Mouse (Mus musculus): Measurements from ENCODE around the gene Ralgapa2.
A peak's percentile ranks its signal among the peaks of the same experiment; 100 is the strongest.

The Ralgapa2 gene

GRCm38 (mm10) chr2:146361076-146361475 lies 151.1 kb downstream of the Ralgapa2 start:
- no peak for DNase-seq (ENCODE audit: low spot score in 2 of 2)

GRCm38 (mm10) chr2:146359676-146360075 lies 152.5 kb downstream of the Ralgapa2 start:
- DNase-seq (ENCODE audit: low spot score in 2 of 2): no peak

GRCm38 (mm10) chr2:146356524-146356923 lies 155.6 kb downstream of the Ralgapa2 start:
- no peak for DNase-seq (ENCODE audit: low spot score in 2 of 2)

DNA sequence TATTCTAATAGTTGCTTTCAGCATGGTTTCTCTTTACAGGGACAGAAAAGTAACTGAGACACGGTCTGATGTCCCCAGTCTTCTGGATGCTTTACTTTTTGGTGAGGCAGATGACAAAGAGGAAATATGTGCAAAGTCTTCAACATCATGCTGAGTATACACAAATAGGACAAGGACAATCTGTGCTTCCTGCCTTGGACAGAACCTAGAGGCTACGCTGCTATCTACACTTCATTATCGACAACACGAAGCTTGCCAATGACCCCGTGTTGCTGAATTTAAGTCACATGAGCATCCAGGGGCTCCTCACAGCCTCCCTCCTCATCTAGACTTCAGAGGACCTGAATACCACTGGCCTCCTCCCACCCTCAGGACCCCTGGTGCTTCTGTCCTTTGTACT lies 161.9 kb downstream of the Ralgapa2 start:
- DNase-seq (ENCODE audit: low spot score in 2 of 2): no peak

GRCm38 (mm10) chr2:146347942-146348341 lies 164.2 kb downstream of the Ralgapa2 start:
- peak in 1 of 2 experiments; percentile 52 for DNase-seq (ENCODE audit: low spot score in 2 of 2)

- no peak for DNase-seq (ENCODE audit: low spot score in 2 of 2)
Measured at GRCm38 (mm10) chr2:146340090-146340489, 172.1 kb downstream of the Ralgapa2 start.

DNA sequence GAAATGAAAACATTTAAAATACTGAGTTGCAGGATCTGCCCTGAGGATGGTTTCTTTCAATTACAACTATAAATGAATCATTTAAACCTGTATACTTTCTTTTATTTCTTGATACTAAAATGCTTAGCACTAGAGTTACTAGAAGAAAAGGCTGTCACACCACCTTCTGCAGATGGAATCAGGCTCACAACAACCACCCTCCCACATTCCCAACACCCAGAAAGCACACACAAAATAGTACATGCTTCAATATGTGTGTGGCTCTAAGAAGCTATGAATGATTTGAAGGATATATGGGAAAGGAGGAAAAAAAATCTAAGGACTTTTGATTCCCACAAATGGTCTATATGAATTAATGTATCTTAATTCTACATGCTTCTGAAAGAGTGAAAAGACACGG lies 174.6 kb downstream of the Ralgapa2 start:
- DNase-seq (ENCODE audit: low spot score in 2 of 2): no peak

DNA sequence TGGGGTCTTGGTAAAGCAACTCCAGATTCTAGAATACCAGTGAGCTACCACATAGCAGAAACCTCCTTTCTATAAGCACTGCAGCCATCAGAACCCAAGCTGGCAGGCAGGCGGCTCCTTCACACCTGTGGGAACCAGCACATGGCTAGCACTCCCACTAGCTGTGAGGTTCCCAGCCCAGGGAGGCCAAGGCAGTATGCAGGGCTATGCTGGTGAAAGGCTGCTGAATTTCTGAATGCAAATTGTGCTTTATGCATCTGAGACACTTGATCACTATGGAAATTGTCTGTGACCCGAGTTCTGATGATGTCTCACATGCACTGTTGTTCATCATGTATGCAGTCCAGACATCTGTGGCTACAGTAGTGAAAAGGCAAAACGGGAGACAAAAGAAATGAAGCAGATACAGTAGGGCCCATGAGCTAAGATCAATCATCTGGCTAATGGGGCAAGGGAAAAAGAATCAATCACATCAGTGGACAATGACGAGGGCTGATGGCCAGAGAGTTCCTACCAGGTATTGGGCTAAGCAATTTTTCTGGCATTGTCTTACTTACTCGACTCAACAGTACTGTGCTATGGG lies 180.2 kb downstream of the Ralgapa2 start:
- no peak for DNase-seq (ENCODE audit: low spot score in 2 of 2)

GRCm38 (mm10) chr2:146330772-146331281 lies 181.3 kb downstream of the Ralgapa2 start:
- peak; percentile 36 to 67 for DNase-seq (ENCODE audit: low spot score in 2 of 2)

DNA sequence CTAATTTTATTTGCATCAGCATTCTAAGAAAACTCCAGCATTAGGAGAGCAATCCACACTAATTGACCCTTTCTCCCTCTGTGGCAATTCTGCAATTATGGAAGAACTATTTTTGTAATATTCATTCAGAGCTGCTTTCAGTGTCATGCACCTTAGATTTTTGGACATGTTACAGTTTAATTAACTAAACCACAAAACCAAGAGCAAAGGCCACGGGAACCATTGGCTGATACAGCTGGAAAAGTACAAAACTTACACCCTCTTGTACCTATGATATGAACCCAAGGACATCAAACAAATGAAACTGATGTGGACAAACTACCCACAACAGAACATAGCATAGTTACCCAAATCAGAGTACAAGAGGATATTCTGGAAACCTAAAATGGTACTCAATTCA lies 182.0 kb downstream of the Ralgapa2 start:
- no peak for DNase-seq (ENCODE audit: low spot score in 2 of 2)

DNA sequence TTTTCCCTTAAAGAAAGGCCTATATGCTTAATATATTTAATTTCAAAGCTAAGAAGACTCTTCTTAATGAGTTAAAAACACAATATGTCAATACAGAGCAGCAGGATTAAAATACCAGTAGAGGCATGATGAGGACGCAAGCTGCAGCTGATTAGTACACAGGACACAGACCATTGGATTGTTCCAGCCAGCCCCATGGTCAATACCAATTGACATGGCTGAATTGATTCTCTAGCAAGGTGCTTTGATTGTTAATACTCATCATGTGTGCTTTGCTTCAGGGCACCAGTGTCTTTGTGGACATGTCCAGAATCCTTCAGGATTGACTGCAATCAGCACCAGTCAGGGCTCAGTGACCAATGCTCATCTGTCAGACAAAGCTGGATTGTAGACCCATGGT lies 185.5 kb downstream of the Ralgapa2 start:
- DNase-seq (ENCODE audit: low spot score in 2 of 2): no peak

DNA sequence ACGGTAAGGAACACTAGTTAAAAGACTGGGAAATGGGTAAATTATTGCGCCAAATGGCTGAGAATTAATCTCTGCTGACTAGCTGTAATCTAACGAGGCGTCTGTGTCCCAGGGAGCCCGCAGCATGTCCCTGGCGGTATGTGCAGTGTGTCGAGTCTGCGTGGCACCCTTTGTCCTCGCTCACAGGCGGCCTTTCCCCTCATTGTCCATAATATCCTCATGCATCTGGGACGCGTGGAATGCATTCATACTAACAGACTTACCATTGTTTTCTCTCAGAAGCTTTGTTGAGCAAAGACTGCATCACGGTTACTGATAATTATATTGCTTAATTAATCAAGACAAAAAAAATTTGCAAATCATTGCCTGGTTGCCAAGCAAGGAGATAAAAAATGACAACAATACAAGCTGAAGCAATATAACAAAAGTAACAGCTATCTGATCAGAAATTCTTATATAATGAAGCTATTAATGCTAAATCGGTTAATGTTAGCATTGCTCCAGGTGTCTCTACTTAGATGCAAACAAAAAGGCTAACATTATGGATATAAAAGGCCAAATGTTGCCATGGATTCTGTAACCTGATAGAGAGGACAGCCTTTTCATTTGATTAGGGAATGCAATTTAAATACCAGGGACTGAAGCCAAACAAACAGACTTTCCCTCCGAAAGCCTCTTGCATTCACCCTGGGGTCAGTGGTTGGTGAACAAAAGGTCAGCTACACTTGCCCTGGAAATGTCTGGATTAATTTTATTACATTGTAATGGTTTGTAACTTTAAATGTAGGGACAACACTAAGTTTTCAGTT lies 187.0 kb downstream of the Ralgapa2 start:
- no peak for DNase-seq (ENCODE audit: low spot score in 2 of 2)

GRCm38 (mm10) chr2:146324140-146324906 lies 187.8 kb downstream of the Ralgapa2 start:
- DNase-seq (ENCODE audit: low spot score in 2 of 2): no peak

- DNase-seq (ENCODE audit: low spot score in 2 of 2): no peak
Measured at GRCm38 (mm10) chr2:146323528-146323927, 188.6 kb downstream of the Ralgapa2 start.

DNA sequence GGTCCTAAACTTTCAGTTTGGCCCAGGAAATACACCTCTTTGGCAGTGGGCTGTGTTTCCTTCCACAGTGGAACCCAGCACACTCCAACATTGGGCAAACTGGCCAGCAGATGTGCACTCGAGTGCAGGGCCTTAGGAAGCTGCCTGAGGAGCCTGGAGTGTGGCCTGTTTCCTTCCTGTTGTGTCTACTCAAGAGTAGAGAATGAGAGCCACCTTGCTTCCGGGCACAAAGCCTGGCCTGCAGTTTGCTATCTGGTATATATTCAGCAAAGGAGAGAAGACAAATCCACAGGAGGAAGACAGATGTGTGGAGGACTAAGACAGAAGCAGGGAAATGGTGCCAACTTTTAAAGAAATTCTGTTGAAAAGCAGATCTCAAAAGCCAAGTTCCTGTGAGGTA lies 189.4 kb downstream of the Ralgapa2 start:
- no peak for DNase-seq (ENCODE audit: low spot score in 2 of 2)

DNA sequence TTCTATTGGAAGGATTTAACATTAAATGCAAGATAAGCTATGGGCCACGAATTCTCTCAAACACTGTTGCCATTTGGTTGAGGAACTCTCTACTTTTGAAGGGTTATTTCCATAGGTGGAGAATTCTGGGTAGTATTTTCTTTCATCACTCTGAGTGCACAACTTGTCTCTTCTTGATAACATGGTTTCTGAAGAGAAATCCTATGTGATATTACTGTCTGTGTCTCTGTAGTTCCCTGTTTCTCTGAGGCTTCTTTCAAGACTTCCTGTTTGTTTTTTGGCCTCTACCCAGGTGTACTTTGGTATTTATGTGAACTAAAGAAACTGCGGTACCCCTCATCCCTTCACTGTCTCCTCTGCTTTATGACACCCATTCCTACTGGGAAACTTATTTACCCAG lies 190.1 kb downstream of the Ralgapa2 start:
- DNase-seq (ENCODE audit: low spot score in 2 of 2): no peak

DNA sequence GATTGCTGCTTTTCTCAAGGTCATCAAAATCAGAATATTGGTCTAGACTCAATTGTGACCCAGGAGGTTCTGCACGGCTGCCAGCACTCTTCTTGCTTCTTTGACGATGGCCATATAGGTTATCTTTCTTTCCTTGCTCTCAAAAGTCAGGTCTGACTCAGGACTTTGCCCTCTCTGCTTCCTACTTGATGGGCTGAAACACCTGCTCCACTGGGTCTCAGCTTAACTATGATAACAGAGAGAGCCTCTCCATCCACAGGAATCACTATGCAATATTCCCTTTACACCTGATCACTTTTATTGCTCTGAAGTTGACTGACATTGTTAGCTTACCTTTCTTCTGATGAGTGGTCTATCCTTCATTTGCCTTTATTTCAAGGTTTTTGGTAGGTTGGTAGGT lies 191.5 kb downstream of the Ralgapa2 start:
- DNase-seq (ENCODE audit: low spot score in 2 of 2): no peak

GRCm38 (mm10) chr2:146314751-146315150 lies 197.4 kb downstream of the Ralgapa2 start:
- DNase-seq (ENCODE audit: low spot score in 2 of 2): no peak

DNA sequence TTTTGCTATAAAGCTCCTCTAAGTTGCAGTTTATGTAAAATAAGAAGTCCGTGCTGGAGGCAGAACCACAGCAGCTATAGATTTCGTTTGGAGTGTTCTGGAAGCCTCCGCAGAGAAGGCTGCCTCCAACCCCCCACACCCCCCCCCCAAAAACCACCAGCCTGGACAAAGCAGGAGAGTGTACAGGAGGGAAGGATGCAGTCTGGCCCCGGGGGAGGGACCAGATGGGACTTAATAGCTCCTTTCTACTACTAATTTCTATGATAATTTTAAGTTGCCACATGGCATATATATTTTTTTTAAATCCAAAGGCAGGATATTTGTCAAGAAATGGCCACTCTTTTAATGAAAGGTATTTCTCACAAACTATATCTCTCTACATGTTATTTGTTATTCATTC lies 198.3 kb downstream of the Ralgapa2 start:
- no peak for DNase-seq (ENCODE audit: low spot score in 2 of 2)

DNA sequence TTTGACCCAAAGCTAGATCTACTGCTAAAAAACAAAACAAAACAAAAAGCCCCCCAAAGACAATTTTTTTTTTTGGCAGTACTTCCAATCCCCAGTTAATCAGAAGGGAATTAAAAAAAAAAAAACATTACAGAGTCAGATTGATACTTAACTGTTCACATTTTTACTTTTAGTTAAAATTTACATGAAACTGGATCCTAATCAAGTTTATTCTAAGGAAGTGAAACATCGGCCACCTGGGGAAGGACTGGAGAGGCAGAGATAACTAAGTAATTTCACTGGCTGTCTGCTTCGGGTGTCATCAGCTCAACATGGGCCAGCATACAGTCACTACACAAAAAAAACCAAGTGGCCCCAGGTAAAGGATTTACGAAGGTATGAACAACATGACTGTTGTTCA lies 201.4 kb downstream of the Ralgapa2 start:
- no peak for DNase-seq (ENCODE audit: low spot score in 2 of 2)

- no peak for DNase-seq (ENCODE audit: low spot score in 2 of 2)
Measured at GRCm38 (mm10) chr2:146310291-146310690, 201.9 kb downstream of the Ralgapa2 start.

GRCm38 (mm10) chr2:146309413-146309812 lies 202.7 kb downstream of the Ralgapa2 start:
- DNase-seq (ENCODE audit: low spot score in 2 of 2): no peak

- DNase-seq (ENCODE audit: low spot score in 2 of 2): no peak
Measured at GRCm38 (mm10) chr2:146307060-146307459, 205.1 kb downstream of the Ralgapa2 start.

Data from frontal cortex, postnatal 14 days (tissue).